Mouse (Mus musculus): Measurements from ENCODE around the gene Gm47791. TPM values are rescaled to one million over a fixed set of nuclear protein-coding genes. Genes with fewer than 3 reads are reported as not detected.

The Gm47791 gene
- polyA plus RNA-seq (2016; fragmentation: Nextera tagmentation; extraction: Ambion mirVana): not detected in 2 replicates

GRCm38 (mm10) chr1:82771022-82771586, at the start of gene Gm47791:
Gene Gm47791 (minus strand): TSS chr1:82771243.
- Histone ChIP-seq H3K27me3 (replicated peaks) (no peaks in the 10 kb centered on the region), H3K4me3 (no peak within 1 kb of the TSS), H3K9ac (no peak within 1 kb of the TSS), H3K36me3 (no peaks in the 10 kb centered on the region), H3K27ac (no peak within 1 kb of the TSS), H3K9me3 (no peaks in the 10 kb centered on the region), H3K4me1 (no peaks in the 10 kb centered on the region), H3K4me2 (replicated peaks) (no peak within 1 kb of the TSS)
- no peak for ATAC-seq (ENCODE audit: low FRiP score, low read depth)
- WGBS: 86% methylated on average over 12 of the region's 15 CpGs

GRCm38 (mm10) chr1:82820626-82821186, 49.7 kb upstream of the Gm47791 start:
- 86% methylated on average over 3 of the region's 3 CpGs for WGBS

GRCm38 (mm10) chr1:82820179-82820578, 49.1 kb upstream of the Gm47791 start:
- Histone ChIP-seq H3K27ac (no peak overlapping the region), H3K36me3 (no peaks in the 10 kb centered on the region), H3K9me3 (no peaks in the 10 kb centered on the region), H3K9ac (no peak overlapping the region), H3K4me1 (0 out of 2 replicates have a peak, but pooled peaks cover 3% of the 10 kb centered on the region), H3K4me3 (no peak overlapping the region), H3K27me3 (replicated peaks) (no peaks in the 10 kb centered on the region), H3K4me2 (replicated peaks) (no peak overlapping the region)
- 65% methylated on average over 15 of the region's 15 CpGs for WGBS
- no peak for ATAC-seq (ENCODE audit: low FRiP score, low read depth)

More at GRCm38 (mm10) chr1:82820626-82821186, 49.7 kb upstream of the Gm47791 start:
- Histone ChIP-seq H3K36me3 (no peaks in the 10 kb centered on the region), H3K4me3 (no peak overlapping the region), H3K27me3 (replicated peaks) (no peaks in the 10 kb centered on the region), H3K9me3 (no peaks in the 10 kb centered on the region), H3K9ac (no peak overlapping the region), H3K4me2 (replicated peaks) (no peak overlapping the region), H3K4me1 (no peaks in the 10 kb centered on the region), H3K27ac (no peak overlapping the region)
- no peak for ATAC-seq (ENCODE audit: low FRiP score, low read depth)

- H3K9me3 ChIP-seq: no peaks in the 10 kb centered on the region
- H3K9ac ChIP-seq: no peak overlapping the region
- no peaks in the 10 kb centered on the region for H3K36me3 ChIP-seq
- no peak overlapping the region for H3K4me3 ChIP-seq
- no peak for ATAC-seq (ENCODE audit: low FRiP score, low read depth)
- no peak overlapping the region for H3K27ac ChIP-seq
- WGBS: 69% methylated on average over 10 of the region's 10 CpGs
- H3K27me3 ChIP-seq (replicated peaks): no peaks in the 10 kb centered on the region
- H3K4me2 ChIP-seq (replicated peaks): no peak overlapping the region
- 0 out of 2 replicates have a peak, but pooled peaks cover 3% of the 10 kb centered on the region for H3K4me1 ChIP-seq
Measured at GRCm38 (mm10) chr1:82819366-82819765, 48.3 kb upstream of the Gm47791 start.

GRCm38 (mm10) chr1:82815941-82816716, 45.1 kb upstream of the Gm47791 start:
- 77% methylated on average over 17 of the region's 17 CpGs for WGBS
- Histone ChIP-seq H3K4me1 (0 out of 2 replicates have a peak, but pooled peaks cover 3% of the 10 kb centered on the region), H3K36me3 (no peaks in the 10 kb centered on the region), H3K9me3 (no peaks in the 10 kb centered on the region), H3K4me2 (replicated peaks) (no peak overlapping the region), H3K9ac (no peak overlapping the region), H3K27ac (no peak overlapping the region), H3K4me3 (no peak overlapping the region), H3K27me3 (replicated peaks) (no peaks in the 10 kb centered on the region)
- no peak for ATAC-seq (ENCODE audit: low FRiP score, low read depth)

- no peaks in the 10 kb centered on the region for H3K9me3 ChIP-seq
- H3K4me2 ChIP-seq (replicated peaks): no peak overlapping the region
- H3K9ac ChIP-seq: no peak overlapping the region
- no peak for ATAC-seq (ENCODE audit: low FRiP score, low read depth)
- 46% methylated on average over 1 of the region's 1 CpGs for WGBS
- peaks cover 3% of the 10 kb centered on the region; the same call in 1 of the 2 replicates for H3K4me1 ChIP-seq
- no peaks in the 10 kb centered on the region for H3K27me3 ChIP-seq (replicated peaks)
- no peak overlapping the region for H3K4me3 ChIP-seq
- no peaks in the 10 kb centered on the region for H3K36me3 ChIP-seq
- H3K27ac ChIP-seq: no peak overlapping the region
Measured at GRCm38 (mm10) chr1:82811766-82812165, 40.7 kb upstream of the Gm47791 start.

- Histone ChIP-seq H3K4me3 (no peak overlapping the region), H3K9ac (no peak overlapping the region), H3K4me1 (no peaks in the 10 kb centered on the region; the same call in 1 of the 2 replicates), H3K36me3 (no peaks in the 10 kb centered on the region), H3K9me3 (no peaks in the 10 kb centered on the region), H3K27ac (no peak overlapping the region), H3K27me3 (replicated peaks) (no peaks in the 10 kb centered on the region), H3K4me2 (replicated peaks) (no peak overlapping the region)
- WGBS: 70% methylated on average over 3 of the region's 3 CpGs
- no peak for ATAC-seq (ENCODE audit: low FRiP score, low read depth)
Measured at GRCm38 (mm10) chr1:82808564-82808963, 37.5 kb upstream of the Gm47791 start.

- Histone ChIP-seq H3K36me3 (no peaks in the 10 kb centered on the region), H3K4me2 (replicated peaks) (no peak overlapping the region), H3K4me1 (no peaks in the 10 kb centered on the region; the same call in 1 of the 2 replicates), H3K9ac (no peak overlapping the region), H3K4me3 (no peak overlapping the region), H3K27me3 (replicated peaks) (no peaks in the 10 kb centered on the region), H3K9me3 (no peaks in the 10 kb centered on the region), H3K27ac (no peak overlapping the region)
- WGBS: 84% methylated on average over 7 of the region's 7 CpGs
- no peak for ATAC-seq (ENCODE audit: low FRiP score, low read depth)
Measured at GRCm38 (mm10) chr1:82807206-82807605, 36.2 kb upstream of the Gm47791 start.

- 85% methylated on average over 8 of the region's 8 CpGs for WGBS
Measured at GRCm38 (mm10) chr1:82806391-82806790, 35.3 kb upstream of the Gm47791 start.

GRCm38 (mm10) chr1:82804059-82804458, 33.0 kb upstream of the Gm47791 start:
- H3K27me3 ChIP-seq (replicated peaks): no peaks in the 10 kb centered on the region
- 95% methylated on average over 1 of the region's 1 CpGs for WGBS
- no peaks in the 10 kb centered on the region for H3K9me3 ChIP-seq

More at GRCm38 (mm10) chr1:82806391-82806790, 35.3 kb upstream of the Gm47791 start:
- Histone ChIP-seq H3K9ac (no peak overlapping the region), H3K9me3 (no peaks in the 10 kb centered on the region), H3K27me3 (replicated peaks) (no peaks in the 10 kb centered on the region), H3K27ac (no peak overlapping the region), H3K4me1 (no peaks in the 10 kb centered on the region; the same call in 1 of the 2 replicates), H3K4me3 (no peak overlapping the region), H3K4me2 (replicated peaks) (no peak overlapping the region), H3K36me3 (no peaks in the 10 kb centered on the region)
- ATAC-seq (ENCODE audit: low FRiP score, low read depth): no peak

GRCm38 (mm10) chr1:82803608-82804007, 32.6 kb upstream of the Gm47791 start:
- H3K4me3 ChIP-seq: no peak overlapping the region
- no peak overlapping the region for H3K4me2 ChIP-seq (replicated peaks)
- no peak for ATAC-seq (ENCODE audit: low FRiP score, low read depth)
- no peaks in the 10 kb centered on the region for H3K27me3 ChIP-seq (replicated peaks)
- H3K27ac ChIP-seq: no peak overlapping the region
- 80% methylated on average over 7 of the region's 7 CpGs for WGBS
- no peaks in the 10 kb centered on the region for H3K36me3 ChIP-seq
- H3K9ac ChIP-seq: no peak overlapping the region
- H3K4me1 ChIP-seq: no peaks in the 10 kb centered on the region
- H3K9me3 ChIP-seq: no peaks in the 10 kb centered on the region

More at GRCm38 (mm10) chr1:82804059-82804458, 33.0 kb upstream of the Gm47791 start:
- ATAC-seq (ENCODE audit: low FRiP score, low read depth): no peak
- H3K36me3 ChIP-seq: no peaks in the 10 kb centered on the region
- no peak overlapping the region for H3K4me3 ChIP-seq
- no peak overlapping the region for H3K4me2 ChIP-seq (replicated peaks)
- H3K4me1 ChIP-seq: no peaks in the 10 kb centered on the region; the same call in 1 of the 2 replicates
- no peak overlapping the region for H3K9ac ChIP-seq
- no peak overlapping the region for H3K27ac ChIP-seq

- Histone ChIP-seq H3K27me3 (replicated peaks) (no peaks in the 10 kb centered on the region), H3K36me3 (no peaks in the 10 kb centered on the region), H3K4me3 (no peak overlapping the region), H3K4me2 (replicated peaks) (no peak overlapping the region), H3K27ac (no peak overlapping the region), H3K4me1 (no peaks in the 10 kb centered on the region), H3K9me3 (no peaks in the 10 kb centered on the region), H3K9ac (no peak overlapping the region)
- WGBS: 87% methylated on average over 12 of the region's 12 CpGs
- ATAC-seq (ENCODE audit: low FRiP score, low read depth): no peak
Measured at GRCm38 (mm10) chr1:82801105-82801783, 30.2 kb upstream of the Gm47791 start.

All from neural tube, embryonic 12.5 days (tissue).